Mouse (Mus musculus) liver, embryonic 14.5 days (tissue): ENCODE data around the gene Chd1l. TPM values are rescaled to one million over a fixed set of nuclear protein-coding genes. Genes with fewer than 3 reads are reported as not detected.

Experiments used
- ATAC-seq: fragments of 200-750 bp; cut with Nextera tagmentation; 2 replicates; pipeline ENCODE4 v1.8.0; 2017; ENCODE audit warnings: moderate number of reproducible peaks, mild to moderate bottlenecking, moderate library complexity; ENCODE audit not compliant: insufficient read depth
- DNase-seq, 3 experiments: peaks; one replicate each; pipeline ENCODE4 v3.0.0-alpha.2; 2012 to 2013; ENCODE audit warnings: low read depth in 3 of 3, low spot score in 3 of 3
- H3K27ac ChIP-seq: fragments of 300-500 bp; sonication (generic); 2 replicates; pipeline ENCODE4 v1.5.1; 2014; ENCODE audit warnings: moderate library complexity, mild to moderate bottlenecking, control low read depth, inconsistent platforms
- H3K27me3 ChIP-seq: fragments of 300-500 bp; sonication (generic); 2 replicates; pipeline ENCODE4 v1.6.1; 2014; ENCODE audit warnings: mild to moderate bottlenecking, low read length, moderate library complexity; ENCODE audit not compliant: control insufficient read depth, insufficient read depth
- H3K36me3 ChIP-seq: fragments of 300-500 bp; sonication (generic); replicated peaks from 2 replicates; pipeline ENCODE4 v1.6.1; 2014; ENCODE audit warnings: low read depth; ENCODE audit not compliant: control insufficient read depth, insufficient read depth
- H3K4me1 ChIP-seq, 2 experiments: fragments of 200-500 bp in 1 of 2; fragments of 300-500 bp in 1 of 2; sonication (generic) in 1 of 2; replicated peaks; 2 replicates each; pipeline ENCODE4 v1.6.1; 2012 to 2014; ENCODE audit warnings: antibody characterized with exemption in 1 of 2, inconsistent platforms in 1 of 2, low read length in 1 of 2; ENCODE audit not compliant: control insufficient read depth in 2 of 2, insufficient read depth in 2 of 2
- H3K4me2 ChIP-seq: fragments of 300-500 bp; sonication (generic); 2 replicates; pipeline ENCODE4 v1.6.1; 2014; ENCODE audit warnings: low read depth, mild to moderate bottlenecking, control low read depth, moderate library complexity
- H3K4me3 ChIP-seq, 2 experiments: fragments of 200-500 bp in 1 of 2; fragments of 300-500 bp in 1 of 2; sonication (generic) in 1 of 2; 2 replicates each; pipeline ENCODE4 v1.5.1; 2012 to 2014; ENCODE audit warnings: low read depth in 2 of 2, low read length in 2 of 2, mild to moderate bottlenecking in 2 of 2, control low read depth in 1 of 2, inconsistent platforms in 1 of 2, moderate library complexity in 1 of 2; ENCODE audit not compliant: insufficient read depth in 1 of 2
- H3K9ac ChIP-seq: fragments of 300-500 bp; sonication (generic); replicated peaks from 2 replicates; pipeline ENCODE4 v1.6.1; 2014; ENCODE audit warnings: mild to moderate bottlenecking, control low read depth, moderate library complexity
- H3K9me3 ChIP-seq: fragments of 300-500 bp; sonication (generic); 2 replicates; pipeline ENCODE4 v1.6.1; 2016; ENCODE audit warnings: low read length, mixed read lengths; ENCODE audit not compliant: control insufficient read depth
- CTCF ChIP-seq: IDR thresholded peaks from 2 replicates; pipeline ENCODE4 v1.5.1; 2016; ENCODE audit warnings: antibody characterized with exemption, low read depth, control low read depth
- EP300 ChIP-seq: IDR thresholded peaks from 2 replicates; pipeline ENCODE4 v1.6.1; 2016; ENCODE audit warnings: antibody characterized with exemption, low read depth
- WGBS: fragments of 180-500 bp; shearing (Covaris S2); extraction: QIAGEN DNeasy Blood & Tissue Kit; methylation state at CpG from one replicate; pipeline ENCODE4 v1.1.7; 2014; ENCODE audit not compliant: insufficient replicate concordance; 5-methylcytosine and 5-hydroxymethylcytosine counted together
- polyA plus RNA-seq, 2 experiments: library from polyadenylated mRNA; depleted of rRNA in 1 of 2; stranded (reverse) in 1 of 2; unstranded in 1 of 2; fragments of >200 nt; fragmentation: Nextera tagmentation in 1 of 2; extraction: Ambion mirVana in 1 of 2; gene quantifications; 2 replicates each; pipeline versions ENCODE4 v1.2.1 to v1.2.3; 2012 to 2014

The Chd1l gene
- polyA plus RNA-seq (2012; rRNA removed) (4.2 and 7.0 TPM in 2 replicates), polyA plus RNA-seq (2014; fragmentation: Nextera tagmentation; extraction: Ambion mirVana) (10.3 and 11.6 TPM in 2 replicates)

DNA sequence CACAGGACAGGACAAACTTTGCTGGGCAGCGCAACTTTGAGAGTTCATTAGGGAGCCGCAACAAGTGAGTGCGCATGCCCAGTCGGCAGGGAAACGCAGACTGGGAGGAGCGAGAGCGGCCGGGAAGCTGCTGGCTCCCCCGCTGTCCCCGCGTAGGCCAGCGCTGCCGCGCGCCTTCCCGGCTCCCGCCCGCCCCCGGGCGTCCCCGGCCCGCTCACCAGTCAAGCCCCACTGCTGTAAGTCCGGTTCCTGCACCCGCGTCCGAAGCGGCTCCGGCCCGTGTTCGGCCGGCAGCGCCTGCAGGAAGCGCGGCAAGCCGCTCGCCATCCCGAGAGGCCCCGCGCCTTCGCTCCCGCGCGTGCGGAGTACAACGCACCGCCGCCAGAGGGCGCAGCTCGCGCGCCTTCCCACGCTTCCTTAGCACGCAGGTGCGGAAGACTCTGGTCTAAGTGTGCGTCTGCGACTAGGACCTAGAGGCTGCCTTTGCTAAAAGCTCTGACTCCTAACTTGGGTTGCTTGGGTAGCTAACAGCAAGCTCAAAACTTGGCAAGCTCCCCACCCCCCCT is at the start of gene Chd1l:
Chd1l (minus strand) TSS at position 359 of the 566 bp plus-strand sequence.
- H3K9me3 ChIP-seq = no peaks in the 10 kb centered on the region
- TF ChIP-seq CTCF (peak; percentile 93), EP300 (no peak)
- H3K27me3 ChIP-seq = no peaks in the 10 kb centered on the region
- peak within 1 kb of the TSS; percentile 90 for H3K9ac ChIP-seq
- under 1% methylated on average over 56 of the region's 56 CpGs for WGBS
- no peaks in the 10 kb centered on the region for H3K36me3 ChIP-seq
- peak; percentile 78 to 83 (median 80) for DNase-seq
- peak within 1 kb of the TSS; percentile 75 to 87 for H3K4me3 ChIP-seq
- ATAC-seq = peak; percentile 94
- peaks cover 8 to 19% of the 10 kb centered on the region in 2 experiments for H3K4me1 ChIP-seq
- H3K4me2 ChIP-seq = peak within 1 kb of the TSS; percentile 87
- H3K27ac ChIP-seq = peak within 1 kb of the TSS; percentile 66

- 78% methylated on average over 7 of the region's 7 CpGs for WGBS
- DNase-seq (no peak), ATAC-seq (no peak)
- Histone ChIP-seq H3K9ac (no peak overlapping the region), H3K36me3 (no peaks in the 10 kb centered on the region), H3K4me1 (peaks cover 3 to 17% of the 10 kb centered on the region in 2 experiments; a peak in 3 of 4 replicates), H3K27me3 (no peaks in the 10 kb centered on the region), H3K4me2 (no peak overlapping the region), H3K9me3 (no peaks in the 10 kb centered on the region), H3K4me3 (no peak overlapping the region), H3K27ac (no peak overlapping the region)
- TF ChIP-seq CTCF (no peak), EP300 (no peak)
Measured at GRCm38 (mm10) chr3:97659746-97660145, 49.7 kb upstream of the Chd1l start.

GRCm38 (mm10) chr3:97658426-97659193 is 48.6 kb upstream of the Chd1l start:
- Histone ChIP-seq H3K4me2 (peak overlapping the region; percentile 85), H3K9ac (peak overlapping the region; percentile 69), H3K4me3 (peak overlapping the region; percentile 71 to 84), H3K4me1 (peaks cover 3 to 17% of the 10 kb centered on the region in 2 experiments; a peak in 3 of 4 replicates), H3K36me3 (no peaks in the 10 kb centered on the region), H3K27ac (no peak overlapping the region), H3K9me3 (no peaks in the 10 kb centered on the region), H3K27me3 (no peaks in the 10 kb centered on the region)
- ATAC-seq (peak; percentile 79), DNase-seq (peak in 1 of 3 experiments; percentile 31)
- under 1% methylated on average over 46 of the region's 50 CpGs for WGBS
- no peak for TF ChIP-seq CTCF
- no peak for TF ChIP-seq EP300

DNA sequence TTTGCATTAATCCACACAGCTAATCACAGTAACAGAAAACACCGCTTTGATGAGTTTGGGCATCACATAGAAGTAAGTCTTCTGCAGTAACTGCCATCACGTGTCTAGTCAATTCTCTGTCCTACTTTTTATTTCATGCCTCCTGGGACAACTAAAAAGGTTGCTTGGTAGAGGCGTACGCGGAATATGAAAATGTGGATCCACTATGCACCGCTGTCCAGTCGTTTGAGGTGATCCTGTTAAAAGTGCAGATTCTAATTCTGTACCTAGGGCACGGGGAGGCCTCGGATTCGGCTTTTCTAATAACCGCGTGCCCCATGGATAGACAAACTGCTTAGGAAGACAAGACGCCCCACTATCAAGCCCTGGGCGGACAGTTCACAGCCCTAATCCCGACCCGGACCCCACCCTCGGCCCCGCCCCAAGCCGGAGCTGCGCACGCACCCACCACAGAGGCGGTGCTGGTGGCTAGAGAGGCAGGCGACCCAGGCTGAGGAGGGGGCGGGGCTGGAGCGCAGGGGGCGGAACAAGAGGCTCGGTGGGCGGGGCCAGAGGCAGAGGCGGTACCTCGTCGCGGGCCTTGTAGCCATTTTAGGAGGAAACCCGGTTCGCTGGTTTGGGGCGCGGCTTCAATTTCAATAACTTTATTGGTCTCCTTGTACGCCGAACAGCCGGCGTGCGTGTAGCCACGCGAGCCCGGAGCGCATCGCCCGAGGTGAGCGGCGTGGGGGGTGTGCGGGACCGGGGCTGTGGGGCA is 47.8 kb upstream of the Chd1l start, which contains the start of gene Prkab2:
Prkab2 (plus strand) TSS at position 539 of the 757 bp plus-strand sequence.
- peak; percentile 97 for ATAC-seq
- Histone ChIP-seq H3K9me3 (no peaks in the 10 kb centered on the region), H3K4me1 (peaks cover 3 to 17% of the 10 kb centered on the region in 2 experiments; a peak in 3 of 4 replicates), H3K4me2 (peak within 1 kb of the TSS; percentile 85), H3K9ac (peak within 1 kb of the TSS; percentile 69), H3K4me3 (peak within 1 kb of the TSS; percentile 71 to 84), H3K36me3 (no peaks in the 10 kb centered on the region), H3K27ac (no peak within 1 kb of the TSS; the same call in 1 of the 2 replicates), H3K27me3 (no peaks in the 10 kb centered on the region)
- WGBS = 3% methylated on average over 50 of the region's 51 CpGs
- peak; percentile 90 to 91 (median 91) for DNase-seq
- no peak for TF ChIP-seq CTCF
- TF ChIP-seq EP300 = no peak; the same call in 1 of the 2 replicates
